Mouse (Mus musculus) c-Kit-positive CD71-negative TER-119-negative erythroid progenitor cells, embryonic 14.5 days (primary cell): ENCODE results near the gene Prepl.
A peak's percentile ranks its signal among the peaks of the same experiment; 100 is the strongest.

ENCODE experiments used
- DNase-seq: peaks from one replicate; pipeline ENCODE4 v3.0.0-alpha.2; 2013; ENCODE audit warnings: low read depth

Gene Prepl

DNA sequence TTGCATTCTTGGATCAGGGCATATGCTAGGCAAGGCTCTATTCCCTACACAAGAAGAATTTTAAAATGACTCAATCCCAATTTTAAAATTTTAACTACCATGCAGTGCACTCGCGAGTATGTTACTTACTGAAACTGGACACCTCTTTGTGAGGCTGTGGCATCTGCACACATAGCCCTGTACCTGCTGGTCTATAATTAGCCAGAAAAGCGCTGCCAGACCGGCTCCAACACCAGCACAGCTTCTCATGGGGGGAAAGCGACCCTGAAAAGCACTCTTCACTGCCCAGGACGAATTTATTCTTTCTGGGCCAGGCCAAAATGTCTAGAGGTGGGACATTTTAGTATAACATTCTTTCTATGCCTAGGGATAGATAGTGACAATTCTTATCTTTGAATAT, 19.4 kb downstream of the Prepl start:
- no peak for DNase-seq

GRCm38 (mm10) chr17:85067331-85067730, 22.7 kb downstream of the Prepl start:
- no peak for DNase-seq

DNA sequence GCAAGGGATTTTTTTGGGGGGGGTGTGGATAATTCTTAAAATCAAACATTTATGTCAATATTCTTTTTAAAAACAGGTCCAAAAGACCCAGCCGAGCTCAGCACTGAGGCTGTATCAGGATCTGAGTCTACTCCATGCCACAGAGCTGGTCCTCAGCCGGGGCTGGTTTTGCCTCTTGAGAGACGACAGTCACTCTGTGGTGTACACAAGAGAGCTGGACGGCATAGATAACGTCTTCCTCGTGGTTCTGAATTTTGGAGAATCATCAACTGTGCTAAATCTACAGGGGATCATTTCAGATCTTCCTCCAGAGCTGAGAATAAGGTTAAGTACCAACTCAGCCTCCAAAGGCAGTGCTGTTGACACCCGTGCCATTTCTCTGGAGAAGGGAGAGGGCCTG, 26.5 kb downstream of the Prepl start:
- peak; percentile 8 for DNase-seq

GRCm38 (mm10) chr17:85059136-85059535, 30.9 kb downstream of the Prepl start:
- no peak for DNase-seq

- DNase-seq, result no peak
Observed at GRCm38 (mm10) chr17:85058276-85058675, 31.8 kb downstream of the Prepl start.

DNA sequence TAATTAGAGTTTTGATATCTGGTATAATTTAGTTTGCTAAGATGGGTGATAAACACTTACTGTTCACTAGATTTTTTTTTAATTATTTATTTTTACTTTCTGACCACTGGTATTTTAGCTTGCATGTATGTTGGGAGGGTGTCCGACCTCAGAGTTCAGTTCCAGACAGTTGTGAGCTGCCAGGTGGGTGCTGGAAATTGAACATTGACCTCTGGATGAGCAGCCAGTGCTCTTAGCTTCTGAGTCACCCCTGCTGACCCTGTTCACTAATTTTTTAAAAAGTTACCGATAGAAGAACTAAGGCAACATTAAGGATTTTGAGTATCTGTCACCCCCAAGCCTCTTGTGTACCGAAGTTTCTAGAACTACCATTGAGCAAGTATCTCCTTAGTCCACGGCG, 41.7 kb downstream of the Prepl start:
- no peak for DNase-seq

- DNase-seq, result no peak
Observed at GRCm38 (mm10) chr17:85045160-85045559, 44.9 kb downstream of the Prepl start.

DNA sequence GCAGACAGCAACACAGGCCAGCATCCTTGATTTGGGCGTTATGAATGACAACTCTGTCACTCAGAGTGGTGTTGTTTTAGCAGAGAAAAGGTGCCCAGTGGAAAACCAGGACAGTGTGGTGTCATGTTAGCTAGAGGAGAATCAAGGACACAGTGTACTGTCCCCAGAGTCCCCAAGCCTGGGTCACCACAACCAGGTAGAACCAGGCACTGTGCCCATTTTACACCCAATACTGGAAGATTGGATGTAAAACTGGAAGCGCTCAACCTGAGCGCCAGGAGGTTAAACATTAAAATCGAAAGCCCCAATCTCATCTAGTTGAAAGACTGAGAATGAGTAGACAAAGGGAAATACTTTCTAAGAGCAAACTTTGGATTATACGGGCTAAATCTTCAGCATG, 45.6 kb downstream of the Prepl start:
- DNase-seq, result no peak

- no peak for DNase-seq
Observed at GRCm38 (mm10) chr17:85043404-85043816, 46.6 kb downstream of the Prepl start.

DNA sequence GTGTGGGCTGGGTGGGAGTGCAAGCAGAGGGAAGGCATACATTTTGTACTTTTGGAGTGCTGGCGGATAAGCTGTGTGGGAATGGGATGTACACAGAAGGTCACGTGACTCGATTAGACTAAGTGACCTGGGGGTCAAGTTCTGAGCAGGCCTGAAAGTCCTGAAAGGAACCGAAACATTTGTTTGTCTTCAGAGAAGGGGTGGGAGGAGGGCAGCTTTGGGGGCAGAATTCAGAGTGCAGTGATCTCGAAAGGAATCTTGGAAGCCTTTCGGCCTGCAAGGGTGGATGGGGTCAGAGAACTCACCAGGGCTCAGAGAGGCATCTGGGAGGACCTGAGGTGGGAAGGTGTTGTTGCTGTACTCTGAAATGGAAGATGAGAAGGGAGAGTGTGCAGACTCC, 47.6 kb downstream of the Prepl start:
- no peak for DNase-seq

- no peak for DNase-seq
Observed at GRCm38 (mm10) chr17:85040913-85041312, 49.1 kb downstream of the Prepl start.

DNA sequence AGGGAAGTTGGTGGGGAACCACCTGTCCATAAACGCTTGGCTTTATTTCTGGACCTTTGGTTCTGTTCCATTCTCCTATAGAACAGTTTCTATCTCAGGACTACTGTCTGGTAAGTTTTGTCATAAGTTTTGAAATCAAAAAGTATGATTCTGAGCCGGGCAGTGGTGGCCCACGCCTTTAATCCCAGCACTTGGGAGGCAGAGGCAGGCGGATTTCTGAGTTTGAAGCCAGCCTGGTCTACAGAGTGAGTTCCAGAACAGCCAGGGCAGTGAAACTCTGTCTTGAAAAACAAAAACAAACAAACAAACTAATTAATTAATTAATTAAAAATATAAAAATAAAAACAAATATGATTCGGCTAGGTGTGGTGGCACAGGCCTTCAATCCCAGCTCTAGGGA, 51.3 kb downstream of the Prepl start:
- no peak for DNase-seq

DNA sequence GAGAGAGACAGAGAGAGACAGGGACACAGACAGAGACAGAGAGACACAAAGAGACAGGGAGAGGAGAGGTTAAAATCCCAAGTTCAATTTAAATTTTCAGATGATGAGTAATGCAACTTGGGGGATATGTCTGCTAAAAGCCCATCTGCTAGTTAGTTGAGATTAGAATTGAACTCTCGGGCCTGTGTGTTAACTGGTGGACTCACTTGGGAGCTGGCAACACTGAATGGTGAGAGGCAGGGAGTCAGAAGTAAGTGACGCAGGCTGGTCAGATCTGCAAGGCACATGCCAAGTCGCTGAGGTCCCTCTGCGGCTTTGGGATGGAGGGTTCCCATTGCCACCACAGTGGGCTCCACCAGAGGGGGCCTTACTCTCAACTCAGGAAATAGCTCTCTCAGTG, 51.7 kb downstream of the Prepl start:
- DNase-seq, result no peak

- no peak for DNase-seq
Observed at GRCm38 (mm10) chr17:85037855-85038254, 52.2 kb downstream of the Prepl start.

DNA sequence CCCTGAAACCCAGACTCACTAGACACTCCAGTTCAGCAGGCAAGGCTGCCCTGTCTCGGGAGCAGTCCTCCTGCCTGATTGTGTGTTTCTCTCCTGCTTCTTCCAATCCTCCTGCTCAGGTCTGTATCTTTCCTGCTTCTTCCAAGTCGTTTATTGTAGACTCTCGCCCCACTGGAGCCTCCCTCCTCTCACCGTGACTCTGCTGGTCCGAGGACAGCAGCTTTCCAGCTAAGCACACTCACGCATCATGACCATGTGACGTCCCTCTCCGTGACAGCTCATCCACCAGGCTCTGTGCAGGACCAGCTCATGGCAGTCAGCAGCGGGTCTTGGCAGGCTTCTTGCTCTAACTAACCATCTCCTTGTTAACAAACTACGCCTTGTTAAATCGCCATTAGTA, 56.0 kb downstream of the Prepl start:
- DNase-seq, result no peak

GRCm38 (mm10) chr17:85033087-85033486, 57.0 kb downstream of the Prepl start:
- no peak for DNase-seq

- DNase-seq, result no peak
Observed at GRCm38 (mm10) chr17:85030651-85031050, 59.4 kb downstream of the Prepl start.

DNA sequence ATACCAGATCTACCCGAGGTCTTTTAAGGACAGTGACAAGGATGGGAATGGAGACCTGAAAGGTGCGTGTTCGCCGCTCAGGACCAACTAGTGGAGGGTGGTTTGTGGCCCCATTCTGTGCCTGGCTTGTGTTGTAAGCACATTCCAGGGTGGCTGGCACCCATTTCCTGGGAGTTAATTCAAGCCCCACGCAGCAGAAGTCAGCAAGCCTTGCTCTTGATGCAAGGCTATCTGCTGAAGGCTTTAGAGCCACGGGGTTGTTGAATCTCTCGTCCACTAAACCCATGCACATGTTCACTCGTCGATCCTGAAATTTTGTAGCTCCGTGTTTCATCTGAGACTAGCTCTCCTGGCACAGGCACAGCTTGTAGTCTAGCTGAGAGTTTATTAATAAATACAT, 61.2 kb downstream of the Prepl start:
- DNase-seq, result no peak

GRCm38 (mm10) chr17:85028093-85028739, 61.8 kb downstream of the Prepl start, which contains the start of gene Slc3a1:
TSS of gene Slc3a1 (plus strand) at chr17:85028376.
- DNase-seq, result no peak

GRCm38 (mm10) chr17:85027247-85027646, 62.8 kb downstream of the Prepl start:
- no peak for DNase-seq

GRCm38 (mm10) chr17:85026436-85026835, 63.6 kb downstream of the Prepl start:
- DNase-seq, result no peak

- DNase-seq, result no peak
Observed at GRCm38 (mm10) chr17:85025151-85025550, 64.9 kb downstream of the Prepl start.

DNA sequence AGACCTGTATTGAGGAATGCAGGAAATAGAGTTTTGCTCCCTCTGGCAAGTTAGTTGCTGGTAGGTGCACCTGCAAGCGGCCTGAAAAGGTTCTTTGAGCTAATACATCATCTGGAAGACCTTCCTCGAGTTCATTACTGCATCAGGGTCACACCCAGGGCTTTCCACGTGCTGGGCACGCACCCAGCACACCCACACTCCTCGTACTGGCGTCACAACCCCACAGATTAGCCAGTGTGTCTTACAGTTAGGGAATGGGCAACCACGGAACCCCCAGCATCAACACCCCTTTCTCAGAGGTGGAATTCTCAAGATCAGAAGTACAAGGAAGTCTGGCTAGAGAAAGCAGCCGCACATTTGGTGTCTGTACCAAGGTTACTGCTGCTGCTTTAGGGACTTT, 65.8 kb downstream of the Prepl start:
- DNase-seq, result no peak
